Mouse (Mus musculus): ENCODE measurements around the gene Slc16a4.

Slc16a4 gene

DNA sequence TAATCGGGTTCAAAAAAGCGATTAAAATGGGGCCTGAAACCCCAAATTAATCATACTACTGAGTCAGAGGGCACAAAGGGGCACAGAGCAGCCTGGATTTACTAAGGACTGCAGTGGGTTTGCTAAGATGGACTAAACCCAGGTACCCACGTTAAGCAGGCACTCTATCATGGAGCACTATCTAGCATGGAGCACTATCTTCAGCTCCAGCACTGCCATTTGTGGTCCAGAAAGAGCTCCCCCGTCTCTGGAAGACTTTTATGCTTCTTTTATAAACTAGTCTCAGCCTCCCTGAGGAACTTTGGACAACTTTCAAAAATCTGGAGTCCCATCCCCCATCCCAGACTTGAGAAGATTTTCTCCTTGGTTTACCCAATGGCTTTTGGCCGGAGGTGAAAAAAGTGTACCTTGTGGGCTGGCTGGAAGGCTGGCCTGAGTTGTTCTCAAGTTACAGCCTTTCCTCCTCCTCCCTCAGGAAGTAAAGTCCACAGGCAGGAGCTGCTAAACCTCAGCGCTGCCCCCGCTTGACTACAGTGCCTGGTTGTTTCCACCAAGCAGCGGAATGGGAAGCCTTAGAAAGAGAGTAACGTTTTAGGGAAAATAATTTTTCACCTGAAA, at the start of gene Slc16a4:
Gene Slc16a4, plus strand, starts transcription at position 467 of the 618 bp plus-strand sequence.
- no peak for DNase-seq (ENCODE audit: low spot score)

DNA sequence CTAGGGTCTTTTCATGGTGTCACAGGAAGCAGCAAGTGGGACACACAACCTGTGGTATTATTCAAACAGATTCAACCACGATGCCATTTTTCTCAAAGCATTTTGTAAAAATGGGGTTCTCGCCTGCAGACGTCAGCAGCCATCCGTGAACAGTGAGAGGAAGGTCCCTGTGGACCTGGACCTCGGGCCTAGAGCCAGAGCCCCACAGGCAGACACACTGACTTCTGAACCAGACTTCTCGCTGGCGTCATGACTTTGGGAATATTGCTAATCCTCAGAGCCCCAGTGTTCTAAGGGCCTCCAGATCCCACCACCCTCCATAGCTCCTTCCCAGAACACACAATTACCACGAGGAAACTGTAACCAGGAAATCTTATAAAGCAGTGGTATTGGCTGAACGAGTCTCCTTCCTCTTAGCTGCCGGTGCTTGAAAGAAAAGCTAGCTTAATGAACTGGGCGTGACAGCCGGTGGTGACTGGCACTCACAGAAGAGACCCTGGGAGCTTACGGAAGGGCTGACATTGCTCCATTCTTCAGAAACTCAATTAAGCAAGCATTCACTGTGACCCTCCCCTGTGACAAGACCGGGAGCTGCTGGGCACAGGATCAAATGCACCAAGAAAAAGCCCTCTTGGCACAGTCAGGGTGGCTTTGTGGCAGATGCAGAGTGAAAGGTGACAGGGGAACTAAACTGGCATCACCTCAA, 49.5 kb upstream of the Slc16a4 start:
- no peak for DNase-seq (ENCODE audit: low spot score)

DNA sequence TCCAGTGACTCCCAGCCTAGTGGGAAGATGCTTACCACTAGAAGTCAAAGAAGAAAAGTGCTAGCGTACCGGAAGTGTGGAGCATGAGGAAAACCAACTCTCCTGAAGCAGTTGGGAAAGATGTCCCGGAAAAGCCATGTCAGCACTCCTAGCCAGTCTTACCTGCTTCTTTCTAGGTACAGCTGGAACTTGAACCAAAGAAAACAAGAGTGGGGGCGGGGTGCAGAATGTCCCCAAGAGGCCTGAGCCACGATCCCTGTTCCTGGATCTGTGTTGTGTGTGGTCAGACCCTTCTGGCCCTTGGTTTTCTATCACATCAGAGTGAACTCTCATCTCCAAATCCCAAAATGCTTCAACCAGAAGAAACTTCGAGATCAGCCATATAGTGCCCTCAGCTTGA, 44.2 kb upstream of the Slc16a4 start:
- no peak for DNase-seq (ENCODE audit: low spot score)

DNA sequence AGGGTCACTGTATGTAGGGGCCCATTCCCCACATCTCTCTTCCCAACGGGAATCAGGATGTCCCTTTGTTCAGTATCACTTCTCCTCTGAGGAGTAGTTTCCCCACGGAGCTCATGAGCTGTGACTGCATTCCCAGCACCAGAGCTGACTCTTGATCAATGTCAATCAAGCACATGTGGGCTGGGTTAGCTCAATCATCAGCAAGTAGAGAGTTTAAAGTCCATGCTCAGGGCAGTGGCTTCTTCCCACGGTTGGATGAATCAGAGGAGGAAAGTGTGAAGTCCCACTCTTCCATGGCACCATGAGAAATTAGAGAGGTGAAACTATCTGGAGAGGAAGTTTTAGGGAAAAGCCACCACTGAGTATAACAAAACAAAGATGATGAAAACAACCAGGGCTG, 42.0 kb upstream of the Slc16a4 start:
- no peak for DNase-seq (ENCODE audit: low spot score)

DNA sequence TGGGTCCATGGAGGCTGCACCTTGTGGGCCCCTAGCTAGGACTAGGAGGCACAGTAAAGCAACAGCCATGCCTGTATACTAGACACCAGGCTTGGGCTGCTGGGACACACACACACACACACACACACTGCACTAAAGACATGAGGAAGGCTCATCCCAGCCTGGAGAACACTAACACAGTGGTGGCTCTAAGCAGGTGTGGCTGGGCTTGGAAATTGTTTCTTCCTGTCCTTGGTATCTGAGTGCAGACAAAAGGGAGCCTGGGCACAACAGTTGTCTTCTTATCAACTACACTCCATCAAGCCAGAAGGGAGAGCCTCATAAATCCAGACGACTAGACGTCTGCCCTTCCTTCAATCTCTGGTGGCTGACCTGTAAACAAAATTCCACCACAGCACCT, 40.7 kb upstream of the Slc16a4 start:
- no peak for DNase-seq (ENCODE audit: low spot score)

DNA sequence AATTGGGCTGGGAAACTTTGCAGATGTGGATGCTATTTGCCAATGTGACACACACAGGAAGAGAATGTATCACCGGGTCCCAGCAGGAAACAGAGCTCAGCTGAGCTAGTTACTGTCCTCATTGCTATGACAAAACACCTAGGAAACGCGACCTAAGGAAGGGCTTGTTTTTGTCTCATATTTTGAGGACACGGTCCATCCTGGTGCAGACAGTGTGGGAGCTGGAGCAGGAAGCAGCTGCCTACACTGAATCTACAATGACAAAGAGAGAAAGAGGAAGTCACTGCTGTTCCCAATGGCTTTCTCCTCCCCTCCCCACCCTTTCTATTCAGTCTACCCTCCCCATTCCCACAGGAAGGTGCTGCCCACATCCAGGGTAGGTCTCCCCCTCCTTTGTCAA, 39.0 kb upstream of the Slc16a4 start:
- DNase-seq (ENCODE audit: low spot score): no peak

DNA sequence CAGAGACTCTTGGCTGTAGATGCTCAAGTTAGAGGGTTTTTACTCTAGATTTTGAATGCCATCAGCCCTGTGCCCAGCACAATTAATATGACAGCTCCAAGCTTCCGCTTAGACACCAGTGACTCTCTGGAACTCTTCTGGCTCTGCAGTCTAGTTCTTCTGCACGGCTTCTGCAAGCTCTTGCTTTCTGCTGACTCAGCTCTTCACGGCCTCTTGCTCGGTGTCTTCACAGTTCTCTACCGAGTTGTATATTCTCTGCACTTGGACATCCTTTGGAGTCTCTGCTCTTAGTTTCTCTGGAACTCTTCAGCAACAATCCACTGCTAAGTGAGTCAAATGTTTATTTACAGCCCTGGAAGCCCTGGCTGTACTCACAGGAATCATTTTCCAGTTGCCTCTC, 37.1 kb upstream of the Slc16a4 start:
- DNase-seq (ENCODE audit: low spot score): no peak

DNA sequence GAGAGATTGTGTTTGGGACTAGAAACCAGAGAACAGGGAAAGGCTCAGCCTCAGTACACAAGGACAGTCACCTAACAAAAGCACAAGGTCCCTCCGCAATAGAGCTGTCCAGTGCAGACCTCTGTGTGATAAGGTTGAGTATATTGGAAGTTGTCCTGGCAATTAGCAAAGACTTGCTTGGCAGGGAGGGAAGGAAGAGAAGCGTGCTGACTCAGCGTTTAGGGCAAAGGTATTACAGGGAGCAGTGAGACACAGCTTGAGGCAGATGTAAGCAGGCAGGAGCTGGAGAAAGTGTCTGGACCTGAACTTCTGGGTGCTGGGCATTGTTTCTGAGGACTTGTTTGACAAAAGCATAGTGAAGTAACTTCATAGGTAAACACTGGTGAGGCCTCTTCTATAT, 35.0 kb upstream of the Slc16a4 start:
- no peak for DNase-seq (ENCODE audit: low spot score)

DNA sequence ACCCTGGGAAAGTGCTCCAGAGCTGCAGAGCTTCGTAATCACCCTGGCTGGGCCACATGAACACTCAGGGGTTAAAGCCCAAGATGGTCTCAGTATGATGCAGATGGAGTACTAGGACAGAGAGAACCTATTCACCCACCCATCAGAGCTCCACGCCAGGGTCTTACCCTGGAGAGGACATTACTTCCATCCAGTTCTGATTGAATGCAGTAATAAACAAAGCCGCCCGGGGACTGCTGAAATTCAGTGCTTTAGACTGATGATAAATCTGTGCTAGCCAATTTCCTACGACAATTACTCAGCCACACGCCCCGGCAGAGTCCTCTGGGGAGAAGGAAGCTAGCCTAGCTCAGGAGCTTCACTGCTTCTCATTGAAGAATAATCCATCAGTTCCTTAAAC, 34.3 kb upstream of the Slc16a4 start:
- no peak for DNase-seq (ENCODE audit: low spot score)

DNA sequence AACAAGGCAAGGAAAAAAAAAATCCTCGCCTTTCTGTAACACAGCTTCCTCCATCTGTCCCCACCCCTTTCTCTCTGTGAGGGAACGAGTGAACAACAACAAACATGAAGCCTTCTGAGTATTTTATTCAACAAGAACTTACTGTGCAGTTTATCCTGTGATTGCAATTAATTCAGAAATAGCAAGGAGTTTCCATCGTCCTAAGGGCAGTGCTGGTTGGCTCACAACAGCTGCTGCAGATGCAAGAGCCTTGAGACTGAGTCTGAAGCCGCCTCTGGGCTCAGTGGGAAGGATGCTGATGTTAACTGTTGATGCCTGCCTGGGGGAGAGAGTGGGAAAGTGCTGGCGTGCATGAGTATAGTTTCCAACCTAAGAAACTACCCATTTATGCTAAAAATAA, 33.1 kb upstream of the Slc16a4 start:
- DNase-seq (ENCODE audit: low spot score): no peak

DNA sequence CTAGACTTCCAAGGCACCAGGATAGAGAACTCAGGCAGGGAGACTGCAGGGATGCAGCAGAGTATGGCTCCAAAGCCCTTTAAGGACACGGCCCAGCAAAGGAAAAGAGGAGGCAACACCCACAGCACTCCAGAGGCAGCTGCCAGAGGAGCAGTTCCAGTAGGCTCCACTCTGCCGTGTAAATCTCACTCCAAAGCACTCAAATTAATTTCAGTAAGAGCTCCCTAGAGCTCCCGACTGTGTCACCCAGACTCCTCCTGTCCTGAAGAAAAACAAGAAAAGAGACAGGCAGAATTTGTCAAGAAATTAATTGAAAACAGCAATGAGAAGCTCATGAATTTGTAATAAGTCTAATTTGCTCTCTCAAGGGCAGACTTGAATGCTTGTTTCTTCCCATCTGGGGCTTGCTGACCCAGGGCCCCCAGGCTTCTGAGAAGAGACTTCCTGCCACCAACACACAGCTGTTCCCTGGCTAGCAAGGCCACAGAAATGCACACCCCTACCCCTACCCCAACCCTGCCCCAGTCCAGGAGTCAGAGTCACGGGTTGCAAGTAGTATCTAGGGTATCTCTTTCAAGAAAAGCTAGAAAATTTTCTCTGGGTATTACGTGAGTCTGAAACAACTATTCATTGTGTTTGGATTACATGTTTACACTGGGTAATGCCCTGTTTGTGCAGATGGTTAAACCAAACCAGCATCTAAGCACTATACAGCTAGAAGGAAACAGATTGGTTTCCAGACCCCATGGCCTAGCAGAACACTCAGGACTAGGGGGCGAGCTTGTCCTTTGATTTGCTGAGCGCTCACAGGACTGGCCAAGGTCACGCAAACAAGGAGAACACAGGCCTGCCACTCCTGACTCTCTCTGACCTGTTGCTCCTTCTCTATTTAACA, 29.8 kb upstream of the Slc16a4 start:
- DNase-seq (ENCODE audit: low spot score): peak; percentile 16

DNA sequence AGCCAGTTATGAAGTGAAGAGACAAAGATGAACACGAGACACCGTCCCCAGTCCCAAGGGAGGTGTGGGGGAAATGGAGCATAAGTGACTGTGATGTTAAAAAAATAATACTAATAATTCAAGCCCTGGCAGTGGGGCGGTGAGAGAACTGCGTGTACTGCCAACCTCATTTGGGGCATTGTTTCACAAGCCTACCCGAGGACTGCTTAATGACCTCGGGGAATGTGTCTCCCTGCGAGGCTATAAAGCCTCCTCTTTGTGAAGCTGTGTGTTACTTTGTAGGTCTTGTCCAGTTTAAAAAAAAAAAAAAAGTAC, 29.2 kb upstream of the Slc16a4 start:
- DNase-seq (ENCODE audit: low spot score): peak; percentile 18

DNA sequence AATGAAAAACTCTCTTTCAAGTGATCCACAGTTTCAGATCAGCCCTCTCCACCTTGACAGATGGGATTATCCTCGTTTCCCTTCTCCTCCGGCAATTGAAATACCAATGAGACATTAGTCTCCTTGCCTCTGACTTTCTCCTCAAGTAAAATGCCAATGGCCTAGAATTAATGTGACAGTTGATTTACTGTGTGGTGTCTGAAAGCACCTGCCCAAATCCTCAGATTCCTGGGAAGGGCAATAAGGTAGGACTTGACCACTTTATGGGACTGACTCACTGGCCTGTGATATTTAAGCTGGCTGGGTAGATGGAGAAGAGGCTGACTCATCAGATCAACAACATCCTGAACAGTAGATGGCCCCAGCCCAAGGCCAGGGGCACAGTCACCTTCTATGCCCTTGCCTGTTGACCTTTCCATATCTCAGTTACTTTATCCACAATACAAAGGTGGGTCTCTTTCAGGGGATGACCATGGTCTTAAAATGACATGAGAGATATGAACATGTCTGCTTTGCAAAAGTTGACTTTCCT, 24.1 kb upstream of the Slc16a4 start:
- DNase-seq (ENCODE audit: low spot score): no peak

DNA sequence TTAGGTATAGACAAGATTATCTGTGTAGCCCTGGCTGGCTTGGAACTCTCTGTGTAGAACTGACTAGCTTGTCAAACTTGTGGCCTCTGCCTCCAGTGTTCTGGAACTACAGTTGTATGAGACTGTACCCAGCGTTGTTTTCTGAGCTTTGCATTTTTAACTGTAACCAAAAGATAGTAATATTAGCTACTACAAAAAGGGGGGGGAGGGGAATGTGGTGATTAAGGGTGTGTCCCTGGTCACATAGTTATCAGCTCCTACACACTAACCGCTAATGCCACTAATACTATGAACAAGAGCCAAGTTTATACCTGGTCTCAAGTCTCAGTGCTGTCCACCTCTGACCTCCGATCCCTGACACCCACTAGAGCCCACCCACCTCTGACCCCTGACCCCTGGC, 18.6 kb upstream of the Slc16a4 start:
- DNase-seq (ENCODE audit: low spot score): no peak

DNA sequence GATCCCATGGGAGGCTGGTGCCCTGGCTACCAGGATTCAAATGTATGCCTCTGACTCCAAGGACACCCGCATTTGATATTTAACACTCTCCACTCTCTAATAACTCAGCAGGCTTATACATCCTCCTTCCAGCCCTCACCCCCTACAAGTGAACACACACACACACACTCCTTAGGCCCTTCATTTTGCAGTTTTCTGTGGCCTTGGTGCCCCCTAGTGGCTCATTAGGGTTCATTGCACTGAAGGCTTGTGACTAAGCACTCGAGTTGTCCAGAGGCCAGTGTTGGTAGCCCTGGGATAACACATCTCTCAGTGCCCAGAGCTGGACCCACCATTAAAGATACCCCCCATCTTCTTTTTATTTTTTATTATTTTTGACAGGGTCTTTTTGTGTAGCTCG, 17.2 kb upstream of the Slc16a4 start:
- DNase-seq (ENCODE audit: low spot score): peak; percentile 75

DNA sequence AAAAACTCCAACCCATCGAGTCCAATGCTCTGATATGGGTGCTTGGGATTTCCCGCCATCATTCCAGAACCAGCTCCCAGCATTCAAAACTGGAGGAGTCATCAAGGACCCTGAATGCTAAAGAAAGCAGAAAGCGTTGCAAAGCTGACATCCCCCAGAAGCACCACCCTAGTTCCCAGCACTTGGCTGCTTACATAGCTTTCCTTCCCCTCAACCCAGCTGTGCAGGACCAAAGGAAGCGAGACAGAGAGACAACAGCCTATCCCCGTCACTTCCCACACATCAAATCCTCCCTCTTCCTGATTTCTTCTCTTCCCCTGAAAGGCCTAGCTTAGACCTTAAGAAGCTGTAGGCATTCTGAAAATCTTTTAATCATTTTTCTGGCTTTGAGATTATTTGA, 15.7 kb upstream of the Slc16a4 start:
- DNase-seq (ENCODE audit: low spot score): no peak

DNA sequence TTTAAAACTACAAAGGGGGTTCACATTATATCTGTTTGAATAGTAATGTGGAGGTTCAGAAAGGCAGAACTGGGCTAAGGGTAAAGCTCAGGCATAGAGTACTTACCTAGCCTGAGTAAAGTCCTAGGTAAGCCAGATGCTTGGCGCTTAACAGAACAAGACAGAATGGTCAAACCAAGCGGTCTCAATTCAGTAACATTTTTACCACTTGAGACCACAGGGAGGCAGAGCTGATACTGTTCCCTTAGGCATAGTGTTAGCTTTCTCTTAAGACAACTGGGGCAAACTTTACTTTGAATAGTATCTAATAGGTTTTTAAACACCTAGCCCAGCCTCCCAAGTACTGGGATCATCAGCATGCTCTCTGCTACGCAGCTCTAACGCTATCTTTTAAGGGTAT, 15.0 kb upstream of the Slc16a4 start:
- no peak for DNase-seq (ENCODE audit: low spot score)

DNA sequence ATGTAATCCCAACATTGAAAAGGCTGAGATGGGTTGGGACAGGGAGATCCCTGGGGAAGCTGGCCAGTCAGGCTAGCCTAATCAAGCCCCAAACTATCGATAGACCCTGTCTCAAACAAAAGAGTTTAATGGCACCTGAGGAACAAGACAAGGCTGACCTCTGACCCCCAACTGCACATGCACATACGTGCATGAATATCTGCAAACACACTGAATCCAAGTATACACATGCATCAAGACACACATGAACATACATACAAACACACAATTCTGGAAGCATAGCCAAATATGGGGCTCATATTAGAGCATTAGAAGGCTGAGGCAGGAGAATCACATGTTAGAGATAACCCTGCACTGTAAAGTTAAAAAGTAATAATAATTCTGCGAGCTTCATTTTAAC, 14.4 kb upstream of the Slc16a4 start:
- DNase-seq (ENCODE audit: low spot score): no peak

DNA sequence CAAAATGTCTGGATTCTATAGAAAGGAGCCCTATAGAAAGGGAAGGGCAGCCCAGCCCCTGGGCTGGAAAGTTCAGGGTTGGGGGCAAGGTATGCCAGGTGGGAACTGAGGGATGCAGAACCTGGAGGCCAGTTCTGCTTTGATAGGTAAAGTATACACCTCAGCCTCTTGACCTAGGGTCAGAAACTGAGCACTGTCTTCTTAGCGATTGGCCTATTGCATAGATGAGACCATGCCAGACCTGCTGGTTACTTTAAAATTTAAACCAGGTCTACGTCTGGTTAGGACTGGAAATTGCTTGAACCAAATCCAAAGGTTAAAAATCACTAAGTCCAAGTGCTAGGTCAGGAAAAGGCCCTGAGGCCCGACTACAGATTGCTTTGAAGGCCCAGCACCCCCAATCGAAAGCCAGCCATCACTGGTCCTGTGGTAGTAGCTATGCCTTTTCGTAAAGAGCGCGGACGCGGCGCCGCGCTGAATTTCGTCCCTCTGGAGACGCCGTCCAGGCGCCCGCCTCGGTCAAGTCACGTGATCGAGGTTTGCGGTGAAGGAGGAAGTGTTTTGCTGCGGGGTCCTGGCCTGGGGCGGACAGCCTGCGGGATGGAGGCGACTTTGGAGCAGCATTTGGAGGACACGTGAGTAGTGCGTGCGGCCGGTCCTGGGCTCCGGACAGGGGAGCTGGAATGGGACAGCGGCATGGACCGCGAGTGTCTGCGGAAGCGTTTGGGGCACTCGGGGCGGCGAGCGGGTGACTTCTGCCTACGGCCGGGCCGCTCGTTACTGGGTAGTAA, 12.4 kb upstream of the Slc16a4 start, which contains the start of gene Lamtor5:
Gene Lamtor5, plus strand, starts transcription at position 380 of the 791 bp plus-strand sequence.
- DNase-seq (ENCODE audit: low spot score): peak; percentile 92

DNA sequence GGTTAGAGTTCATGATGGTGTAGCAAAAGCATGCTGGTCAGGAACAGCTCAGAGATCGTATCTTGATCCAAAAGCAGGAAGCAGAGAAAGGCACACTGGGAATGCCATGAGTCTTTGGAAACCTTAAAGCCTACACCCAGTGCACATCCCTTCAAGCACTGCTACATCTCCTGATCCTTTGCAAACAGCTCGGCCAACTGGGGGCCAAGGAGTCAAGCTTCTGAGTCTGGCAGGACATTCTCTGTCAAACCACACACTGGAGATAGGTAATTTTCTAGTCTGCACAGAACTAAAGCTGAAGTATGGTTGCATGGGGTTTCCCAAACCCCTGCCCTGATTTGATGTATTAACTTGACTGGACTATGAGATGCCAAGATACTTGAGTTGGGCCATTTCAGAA, 4.9 kb upstream of the Slc16a4 start:
- DNase-seq (ENCODE audit: low spot score): no peak

DNA sequence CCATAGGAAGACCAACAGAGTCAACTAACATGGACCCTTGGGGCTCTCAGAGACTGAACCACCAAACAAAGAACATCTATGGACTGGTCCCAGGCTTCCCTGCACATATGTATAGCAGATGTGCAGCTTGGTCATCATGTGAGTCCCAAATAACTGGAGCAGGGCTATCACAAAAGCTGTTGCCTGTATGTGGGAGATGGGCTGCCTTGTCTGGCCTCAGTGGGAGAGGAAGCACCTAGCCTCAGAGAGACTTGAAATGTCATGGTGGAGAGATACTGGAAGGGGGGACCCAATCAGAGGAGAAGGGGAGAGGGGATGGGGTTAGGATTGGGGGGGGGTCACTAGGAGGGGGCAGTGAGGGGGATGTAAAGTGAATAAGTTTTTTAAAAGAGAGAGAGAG, 3.7 kb upstream of the Slc16a4 start:
- DNase-seq (ENCODE audit: low spot score): no peak
